Mouse (Mus musculus) neural tube, embryonic 11.5 days (tissue): ENCODE results near the gene Arhgap29. TPM values are rescaled to one million over a fixed set of nuclear protein-coding genes. Genes with fewer than 3 reads are reported as not detected.

Experiments used
- ATAC-seq: fragments of 200-750 bp; cut with Nextera tagmentation; 2 replicates; pipeline ENCODE4 v1.8.0; 2017; ENCODE audit warnings: moderate number of reproducible peaks, mild to moderate bottlenecking, moderate TSS enrichment, moderate library complexity; ENCODE audit not compliant: insufficient read depth, low FRiP score, low TSS enrichment
- DNase-seq: peaks from one replicate; pipeline ENCODE4 v3.0.0-alpha.2; 2015; ENCODE audit warnings: low spot score
- H3K27ac ChIP-seq: fragments of 300-500 bp; sonication (generic); 2 replicates; pipeline ENCODE4 v1.5.1; 2014; ENCODE audit warnings: low read depth, mild to moderate bottlenecking, low read length
- H3K27me3 ChIP-seq: fragments of 300-500 bp; sonication (generic); 2 replicates; pipeline ENCODE4 v1.6.1; 2014; ENCODE audit warnings: mild to moderate bottlenecking, low read length, mixed read lengths; ENCODE audit not compliant: control insufficient read depth, insufficient read depth
- H3K36me3 ChIP-seq: fragments of 300-500 bp; sonication (generic); 2 replicates; pipeline ENCODE4 v1.6.1; 2014; ENCODE audit warnings: mild to moderate bottlenecking, low read length, moderate library complexity, mixed read lengths; ENCODE audit not compliant: control insufficient read depth, insufficient read depth
- H3K4me1 ChIP-seq: fragments of 300-500 bp; sonication (generic); 2 replicates; pipeline ENCODE4 v1.6.1; 2014; ENCODE audit warnings: low read length, mixed read lengths; ENCODE audit not compliant: control insufficient read depth, insufficient read depth
- H3K4me2 ChIP-seq: fragments of 300-500 bp; sonication (generic); 2 replicates; pipeline ENCODE4 v1.6.1; 2014; ENCODE audit warnings: low read depth, mild to moderate bottlenecking, moderate library complexity
- H3K4me3 ChIP-seq: fragments of 300-500 bp; sonication (generic); 2 replicates; pipeline ENCODE4 v1.5.1; 2014; ENCODE audit warnings: low read depth, low read length
- H3K9ac ChIP-seq: fragments of 300-500 bp; sonication (generic); 2 replicates; pipeline ENCODE4 v1.6.1; 2014; ENCODE audit warnings: mild to moderate bottlenecking, low read length
- H3K9me3 ChIP-seq: fragments of 300-500 bp; sonication (generic); 2 replicates; pipeline ENCODE4 v1.6.1; 2016; ENCODE audit warnings: low read length; ENCODE audit not compliant: control insufficient read depth
- WGBS: fragments of 180-500 bp; shearing (Covaris S2); extraction: QIAGEN DNeasy Blood & Tissue Kit; methylation state at CpG from one replicate; pipeline ENCODE4 v1.1.7; 2014; 5-methylcytosine and 5-hydroxymethylcytosine counted together
- polyA plus RNA-seq: library from polyadenylated mRNA; unstranded; fragments of >200 nt; fragmentation: Nextera tagmentation; extraction: Ambion mirVana; gene quantifications from 2 replicates; pipeline ENCODE4 v1.2.1, GENCODE M21; 2014

Arhgap29 gene
- polyA plus RNA-seq, 1 experiment from 2014 or later = 35.5 TPM

DNA sequence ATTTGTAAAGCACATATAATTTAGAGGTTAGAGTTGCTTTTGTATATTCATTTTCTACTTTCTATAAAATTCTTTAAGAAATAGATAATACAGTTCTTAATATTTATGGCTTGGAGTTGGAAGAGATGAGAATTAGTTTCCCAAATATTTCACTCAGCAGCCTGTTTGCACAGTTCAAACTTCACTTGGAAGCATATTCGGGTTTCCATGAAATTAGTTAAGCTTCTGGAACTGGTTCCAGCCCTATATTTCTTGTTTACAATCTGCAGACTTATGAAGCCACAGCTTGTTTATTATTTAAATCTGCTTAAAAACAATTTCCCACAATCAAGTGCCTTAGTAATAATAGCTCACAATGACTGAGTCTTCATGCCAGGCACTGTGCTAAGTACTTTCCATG, 17.1 kb downstream of the Arhgap29 start:
- no peaks in the 10 kb centered on the region for H3K36me3 ChIP-seq
- H3K27ac ChIP-seq = no peak overlapping the region
- H3K9me3 ChIP-seq = no peaks in the 10 kb centered on the region
- no peak overlapping the region for H3K4me2 ChIP-seq
- WGBS = 72% methylated on average over 1 of the region's 1 CpGs
- H3K4me1 ChIP-seq = no peaks in the 10 kb centered on the region
- ATAC-seq (no peak), DNase-seq (no peak)
- H3K4me3 ChIP-seq = no peak overlapping the region
- no peak overlapping the region for H3K9ac ChIP-seq
- H3K27me3 ChIP-seq = no peaks in the 10 kb centered on the region

DNA sequence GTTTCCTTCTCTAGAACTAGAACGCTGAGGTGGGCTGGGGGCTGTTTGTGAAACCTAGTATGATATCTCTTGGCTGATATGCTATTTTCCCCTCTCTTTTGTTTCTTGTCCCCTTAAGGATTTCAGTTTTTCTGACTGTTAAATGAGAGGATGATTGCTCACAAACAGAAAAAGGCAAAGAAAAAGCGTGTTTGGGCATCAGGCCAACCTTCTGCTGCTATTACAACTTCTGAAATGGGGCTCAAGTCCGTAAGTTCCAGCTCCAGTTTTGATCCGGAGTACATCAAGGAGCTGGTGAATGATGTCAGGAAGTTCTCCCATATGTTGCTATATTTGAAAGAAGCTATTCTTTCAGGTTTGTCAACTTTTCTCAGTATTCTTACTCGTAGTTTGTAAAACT, 21.4 kb downstream of the Arhgap29 start:
- Histone ChIP-seq H3K4me2 (no peak overlapping the region), H3K27ac (no peak overlapping the region), H3K27me3 (no peaks in the 10 kb centered on the region), H3K9ac (no peak overlapping the region), H3K36me3 (no peaks in the 10 kb centered on the region), H3K4me3 (no peak overlapping the region), H3K9me3 (no peaks in the 10 kb centered on the region), H3K4me1 (no peaks in the 10 kb centered on the region)
- DNase-seq (no peak), ATAC-seq (no peak)
- 82% methylated on average over 5 of the region's 5 CpGs for WGBS

DNA sequence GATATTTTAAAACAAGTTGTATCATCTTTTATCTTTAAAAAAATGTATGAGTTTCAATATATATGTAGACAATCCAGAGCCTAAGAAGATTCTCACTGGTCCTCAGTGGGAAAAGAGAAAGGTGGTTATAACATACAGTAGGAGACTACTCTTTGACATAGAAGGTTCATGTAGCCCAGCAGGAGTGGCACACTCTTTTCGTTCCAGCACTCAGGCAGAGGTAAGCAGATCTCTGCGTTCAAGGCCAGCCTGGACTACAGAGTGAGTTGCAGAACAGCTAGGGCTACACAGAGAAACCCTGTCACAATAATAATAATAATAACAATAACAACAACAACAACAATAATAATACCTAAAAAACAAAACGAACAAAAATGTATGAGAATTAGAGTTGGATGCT, 23.0 kb downstream of the Arhgap29 start:
- DNase-seq (no peak), ATAC-seq (no peak)
- Histone ChIP-seq H3K27me3 (no peaks in the 10 kb centered on the region), H3K27ac (no peak overlapping the region), H3K36me3 (no peaks in the 10 kb centered on the region), H3K4me2 (no peak overlapping the region), H3K4me1 (no peaks in the 10 kb centered on the region), H3K9me3 (no peaks in the 10 kb centered on the region), H3K4me3 (no peak overlapping the region), H3K9ac (no peak overlapping the region)
- 97% methylated on average over 3 of the region's 3 CpGs for WGBS

DNA sequence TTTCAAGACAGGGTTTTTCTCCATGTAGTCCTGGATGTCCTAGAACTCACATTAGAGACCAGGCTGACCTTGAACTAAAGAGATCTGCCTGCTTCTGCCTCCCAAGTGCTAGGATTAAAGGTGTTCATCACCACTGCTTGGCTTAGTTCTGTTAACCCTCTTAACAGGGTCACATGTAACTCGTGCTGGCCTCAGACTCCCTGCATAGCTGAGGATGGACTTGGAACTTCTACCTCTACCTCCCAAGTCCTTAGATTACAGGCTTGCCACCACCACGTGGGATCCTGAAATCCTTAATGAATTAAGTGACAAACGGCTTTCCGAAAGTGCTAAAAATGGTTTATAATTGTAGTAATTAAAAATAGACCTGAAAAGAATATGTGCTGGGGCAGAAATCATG, 29.0 kb downstream of the Arhgap29 start:
- Histone ChIP-seq H3K27me3 (no peaks in the 10 kb centered on the region), H3K9ac (no peak overlapping the region), H3K4me3 (no peak overlapping the region), H3K9me3 (no peaks in the 10 kb centered on the region), H3K36me3 (no peaks in the 10 kb centered on the region), H3K4me2 (no peak overlapping the region), H3K27ac (no peak overlapping the region), H3K4me1 (no peaks in the 10 kb centered on the region)
- WGBS = 89% methylated on average over 4 of the region's 4 CpGs
- no peak for DNase-seq
- no peak for ATAC-seq

DNA sequence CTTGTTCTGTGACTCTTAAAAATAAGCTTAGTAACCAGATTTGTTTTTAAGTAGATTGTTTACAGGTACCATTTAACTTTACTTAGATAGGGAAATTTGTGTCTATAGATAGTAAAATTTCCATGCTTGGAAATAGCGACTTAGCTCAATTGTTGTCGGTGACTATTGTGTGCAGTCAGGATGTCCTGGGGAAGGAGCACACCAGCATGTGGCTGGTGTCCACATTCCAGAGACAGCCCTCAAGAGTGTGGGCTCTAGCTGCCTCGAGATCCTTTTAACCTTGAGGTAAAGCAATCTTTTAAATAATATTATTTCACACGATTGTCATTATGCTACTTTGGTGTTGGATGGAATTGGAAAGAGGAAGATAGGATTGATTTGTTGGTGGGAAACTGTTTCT, 30.1 kb downstream of the Arhgap29 start:
- Histone ChIP-seq H3K36me3 (no peaks in the 10 kb centered on the region), H3K4me3 (no peak overlapping the region), H3K27me3 (no peaks in the 10 kb centered on the region), H3K4me2 (no peak overlapping the region), H3K9me3 (no peaks in the 10 kb centered on the region), H3K9ac (no peak overlapping the region), H3K4me1 (no peaks in the 10 kb centered on the region), H3K27ac (no peak overlapping the region)
- 80% methylated on average over 4 of the region's 4 CpGs for WGBS
- ATAC-seq (no peak), DNase-seq (no peak)

DNA sequence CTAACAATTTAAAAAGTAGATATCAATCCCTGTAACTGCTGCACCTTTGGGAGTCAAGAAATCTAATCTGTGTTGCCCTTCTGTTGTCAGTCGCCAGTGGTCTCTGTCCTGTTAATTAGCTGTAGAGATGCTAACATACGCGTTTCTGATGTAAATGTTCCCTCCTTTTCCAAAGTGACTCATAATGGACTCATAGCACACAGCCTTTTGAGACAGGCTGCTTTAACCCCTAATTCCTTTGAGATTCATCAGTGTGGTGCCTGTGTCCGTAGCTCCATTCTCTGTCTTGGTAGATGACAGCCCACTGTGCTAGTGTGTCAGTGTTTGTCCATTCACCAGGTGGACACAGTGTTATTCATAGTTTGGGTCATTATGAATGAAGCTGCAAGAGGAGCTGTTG, 42.8 kb downstream of the Arhgap29 start:
- DNase-seq = no peak
- Histone ChIP-seq H3K27ac (no peak overlapping the region), H3K4me2 (no peak overlapping the region), H3K9me3 (no peaks in the 10 kb centered on the region), H3K36me3 (no peaks in the 10 kb centered on the region), H3K27me3 (no peaks in the 10 kb centered on the region), H3K9ac (no peak overlapping the region), H3K4me3 (no peak overlapping the region), H3K4me1 (0 out of 2 replicates have a peak, but pooled peaks cover 2% of the 10 kb centered on the region)
- 70% methylated on average over 4 of the region's 4 CpGs for WGBS
- no peak for ATAC-seq

DNA sequence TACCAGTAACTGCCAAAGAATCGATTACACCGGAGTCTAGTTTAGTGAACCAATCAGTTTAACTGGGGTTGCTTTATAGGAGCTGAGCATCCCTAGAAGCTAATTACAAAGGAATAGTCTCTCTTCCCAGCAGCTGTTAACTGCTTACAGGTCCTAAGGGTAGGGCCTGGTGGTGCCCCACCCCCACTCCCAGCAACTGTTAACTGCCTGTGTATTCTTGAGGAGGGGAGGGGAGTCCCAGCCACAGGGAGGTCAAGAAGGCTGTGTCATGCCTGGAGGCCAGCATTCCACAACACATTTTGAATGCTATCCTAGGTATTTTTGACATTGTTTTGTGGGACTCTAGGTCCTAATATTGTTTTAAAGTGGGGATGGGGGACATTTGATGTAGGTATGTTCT, 47.6 kb downstream of the Arhgap29 start:
- Histone ChIP-seq H3K4me1 (0 out of 2 replicates have a peak, but pooled peaks cover 2% of the 10 kb centered on the region), H3K4me3 (no peak overlapping the region), H3K27ac (no peak overlapping the region), H3K27me3 (no peaks in the 10 kb centered on the region), H3K9ac (no peak overlapping the region), H3K9me3 (no peaks in the 10 kb centered on the region), H3K4me2 (no peak overlapping the region), H3K36me3 (no peaks in the 10 kb centered on the region)
- DNase-seq (no peak), ATAC-seq (no peak)
- 37% methylated on average over 2 of the region's 2 CpGs for WGBS

DNA sequence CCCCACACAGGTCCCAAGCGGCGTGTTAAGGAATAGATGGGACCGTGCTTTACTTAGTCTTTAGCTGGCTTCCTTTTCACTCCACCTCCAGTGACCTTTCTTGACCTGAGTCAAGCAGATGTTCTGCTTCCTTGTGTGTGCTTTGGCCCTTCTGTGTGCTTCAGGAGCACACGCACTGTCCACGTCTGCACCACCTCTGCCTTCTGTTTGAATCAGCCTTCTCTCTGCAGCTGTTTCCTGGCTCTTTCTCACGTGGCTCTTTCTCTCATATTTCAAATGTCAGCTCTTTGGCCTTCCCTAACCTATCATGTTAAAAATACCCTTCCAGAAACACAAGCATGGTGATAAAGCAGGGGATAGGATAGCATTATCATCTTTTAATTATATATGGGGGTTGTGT, 49.2 kb downstream of the Arhgap29 start:
- ATAC-seq (no peak), DNase-seq (no peak)
- 0 out of 2 replicates have a peak, but pooled peaks cover 2% of the 10 kb centered on the region for H3K4me1 ChIP-seq
- H3K27me3 ChIP-seq = no peaks in the 10 kb centered on the region
- H3K9me3 ChIP-seq = no peaks in the 10 kb centered on the region
- no peak overlapping the region for H3K4me2 ChIP-seq
- 56% methylated on average over 6 of the region's 6 CpGs for WGBS
- no peaks in the 10 kb centered on the region for H3K36me3 ChIP-seq
- no peak overlapping the region for H3K27ac ChIP-seq
- H3K4me3 ChIP-seq = no peak overlapping the region
- no peak overlapping the region for H3K9ac ChIP-seq

DNA sequence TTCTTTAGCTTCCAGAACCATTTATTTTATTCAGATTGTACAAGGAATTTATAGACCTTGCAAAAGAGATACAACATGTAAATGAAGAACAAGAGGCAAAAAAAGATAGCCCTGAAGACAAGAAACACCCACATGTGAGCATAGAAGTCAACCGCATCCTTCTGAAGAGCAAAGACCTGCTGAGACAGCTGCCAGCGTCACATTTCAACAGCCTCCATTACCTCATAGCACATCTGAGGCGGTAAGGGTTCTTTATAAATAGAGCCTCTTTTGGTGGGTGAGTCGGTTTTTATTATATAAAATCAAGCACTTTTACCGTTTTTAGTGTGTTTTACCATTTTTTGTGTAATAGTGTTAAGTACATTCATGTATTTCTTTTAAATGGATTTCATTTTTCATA, 57.5 kb downstream of the Arhgap29 start:
- H3K27me3 ChIP-seq = no peaks in the 10 kb centered on the region
- no peaks in the 10 kb centered on the region for H3K36me3 ChIP-seq
- H3K9ac ChIP-seq = no peak overlapping the region
- ATAC-seq = no peak
- no peaks in the 10 kb centered on the region for H3K4me1 ChIP-seq
- no peak overlapping the region for H3K4me2 ChIP-seq
- H3K4me3 ChIP-seq = no peak overlapping the region
- WGBS = 91% methylated on average over 5 of the region's 5 CpGs
- no peak overlapping the region for H3K27ac ChIP-seq
- no peak for DNase-seq
- no peaks in the 10 kb centered on the region for H3K9me3 ChIP-seq
